Mouse (Mus musculus) left cerebral cortex, postnatal 36 days (tissue): Measurements from ENCODE around the gene Pum1. TPM values are rescaled to one million over a fixed set of nuclear protein-coding genes. Genes with fewer than 3 reads are reported as not detected.

ENCODE experiments used
- DNase-seq, 2 experiments: peaks; one replicate each; pipeline ENCODE4 v3.0.0; 2021 to 2022; ENCODE audit warnings: low spot score in 2 of 2, mixed read lengths in 1 of 2
- intact Hi-C: fragments of 180-260 bp; cut with DNase I; formaldehyde crosslinking; loops from one replicate; pipeline ENCODE4 v1.15.1; 2025
- total RNA-seq, 2 experiments: library from RNA; stranded (reverse); gene quantifications; 2 replicates each; pipeline ENCODE4 v1.2.3; 2021

Pum1 gene
- total RNA-seq, 2 experiments from 2014 or later: 100 to 125 TPM

- intact Hi-C loops: no loop called here
Measured at GRCm38 (mm10) chr4:130777647-130778046, 114.5 kb downstream of the Pum1 start.

DNA sequence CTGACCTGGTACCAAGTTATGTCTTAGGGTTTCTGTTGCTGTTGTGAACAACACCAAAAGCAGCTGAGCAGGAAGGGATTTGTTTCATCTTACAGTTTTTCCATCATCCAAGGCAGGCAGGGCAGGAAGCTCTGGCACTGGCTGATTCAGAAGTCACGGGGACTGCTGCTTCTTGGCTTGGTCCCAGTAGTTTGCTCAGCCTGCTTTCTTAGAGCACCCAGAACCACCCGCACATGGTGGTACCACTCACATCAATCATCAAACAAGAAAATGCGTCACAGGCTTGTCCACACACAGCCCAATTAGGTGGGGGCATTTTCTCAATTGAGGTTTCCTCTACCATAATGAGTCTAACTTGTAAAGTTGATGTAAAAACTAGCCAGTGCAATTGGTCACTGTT is 115.9 kb downstream of the Pum1 start:
- intact Hi-C loops: no loop called here
- DNase-seq: peak in 1 of 2 experiments; percentile 50

More at GRCm38 (mm10) chr4:130777647-130778046, 114.5 kb downstream of the Pum1 start:
- DNase-seq: no peak

GRCm38 (mm10) chr4:130782492-130782891 is 119.4 kb downstream of the Pum1 start:
- no peak for DNase-seq

DNA sequence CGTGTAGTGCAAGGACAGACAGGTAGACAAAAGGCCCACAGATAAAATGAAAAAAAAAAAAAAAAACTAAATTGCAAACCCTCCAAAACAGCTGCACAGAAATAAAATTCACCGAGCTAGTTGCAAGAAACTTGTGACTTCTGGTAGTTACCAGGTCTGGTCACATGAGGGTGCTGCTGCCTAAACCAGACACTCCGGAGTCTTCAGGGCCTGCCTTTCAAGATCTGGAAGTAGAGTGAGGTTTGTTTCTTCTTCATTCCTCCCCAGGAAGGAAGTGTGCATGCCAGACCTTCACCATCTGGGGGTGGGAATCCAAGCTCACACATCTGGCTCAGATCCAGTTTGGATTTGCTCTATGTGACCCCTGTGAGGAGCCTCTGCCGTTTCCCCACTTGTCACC is 121.6 kb downstream of the Pum1 start:
- peak; percentile 45 to 54 for DNase-seq
- intact Hi-C loops: no loop called here

More at GRCm38 (mm10) chr4:130782492-130782891, 119.4 kb downstream of the Pum1 start:
- intact Hi-C loops: loop anchor here (2.0 kb wide), 1 partner anchor 164 kb away; no protein-coding TSS in a partner anchor

DNA sequence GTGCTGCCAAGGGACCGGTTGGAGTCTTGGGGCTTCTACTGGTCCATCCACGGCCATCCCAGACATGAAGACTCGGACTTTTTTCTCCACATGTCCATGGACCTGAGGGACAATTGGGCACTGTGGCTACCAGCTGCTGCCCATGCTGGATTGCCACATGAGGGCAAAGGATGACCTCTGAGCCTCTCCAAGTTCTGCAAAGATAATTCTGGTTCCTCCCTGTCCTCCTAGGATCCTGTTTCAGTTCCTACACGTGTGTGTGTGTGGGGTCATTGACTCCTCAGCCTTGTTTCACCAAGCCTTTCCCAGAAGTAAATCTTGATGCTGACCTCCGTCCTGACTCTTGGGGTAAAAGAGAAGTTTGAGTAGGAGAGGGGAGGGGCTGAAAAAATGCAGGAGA is 124.4 kb downstream of the Pum1 start:
- intact Hi-C loops: no loop called here
- DNase-seq: no peak

DNA sequence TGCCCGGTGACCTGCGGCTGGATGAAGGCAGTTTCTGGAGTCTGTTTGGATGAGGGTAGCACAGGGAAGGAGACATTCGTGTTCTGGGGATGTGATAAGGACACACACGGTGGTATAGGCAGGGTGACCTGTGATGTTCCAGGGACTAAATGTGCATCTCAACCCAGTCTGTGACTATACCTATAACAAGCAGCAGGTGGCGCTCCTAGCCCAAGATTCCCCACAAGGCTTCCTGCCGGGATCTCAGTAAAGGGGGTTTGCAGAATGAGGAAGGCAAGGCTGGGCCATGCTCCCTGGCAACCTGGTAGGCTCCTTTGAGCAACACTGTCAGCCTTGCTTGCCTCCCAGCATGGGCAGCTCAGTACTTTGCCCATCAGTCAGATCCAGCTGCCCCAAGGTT is 127.1 kb downstream of the Pum1 start:
- intact Hi-C loops: loop anchor here (1.0 to 2.0 kb wide), 3 partner anchors 88 to 157 kb away; no protein-coding TSS in a partner anchor
- DNase-seq: peak; percentile 75 to 82

- no peak for DNase-seq
- intact Hi-C loops: loop anchor here (2.0 kb wide), 1 partner anchor 155 kb away; no protein-coding TSS in a partner anchor
Measured at GRCm38 (mm10) chr4:130791811-130792375, 128.8 kb downstream of the Pum1 start.

GRCm38 (mm10) chr4:130792376-130793179 is 129.5 kb downstream of the Pum1 start, which contains the start of gene Sdc3:
Gene Sdc3, plus strand, starts transcription at chr4:130792537.
- DNase-seq: peak in 1 of 2 experiments; percentile 68
- intact Hi-C loops: no loop called here

DNA sequence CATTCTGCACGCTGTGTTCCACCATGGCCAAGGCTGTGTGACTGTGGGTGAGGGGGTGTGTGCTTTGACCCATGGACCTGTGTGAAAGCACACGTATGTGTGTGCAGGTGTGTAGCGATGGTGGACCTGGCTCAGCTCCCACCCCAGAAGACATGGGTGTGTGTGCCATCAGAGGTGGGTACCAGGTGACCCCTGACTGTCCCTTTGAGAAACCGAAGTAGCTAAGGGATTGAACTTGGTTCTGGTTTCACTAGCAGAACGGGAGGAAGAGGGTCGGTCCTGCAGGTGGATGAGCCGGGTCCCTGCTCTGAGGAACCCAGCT is 130.0 kb downstream of the Pum1 start:
- no peak for DNase-seq
- intact Hi-C loops: no loop called here

DNA sequence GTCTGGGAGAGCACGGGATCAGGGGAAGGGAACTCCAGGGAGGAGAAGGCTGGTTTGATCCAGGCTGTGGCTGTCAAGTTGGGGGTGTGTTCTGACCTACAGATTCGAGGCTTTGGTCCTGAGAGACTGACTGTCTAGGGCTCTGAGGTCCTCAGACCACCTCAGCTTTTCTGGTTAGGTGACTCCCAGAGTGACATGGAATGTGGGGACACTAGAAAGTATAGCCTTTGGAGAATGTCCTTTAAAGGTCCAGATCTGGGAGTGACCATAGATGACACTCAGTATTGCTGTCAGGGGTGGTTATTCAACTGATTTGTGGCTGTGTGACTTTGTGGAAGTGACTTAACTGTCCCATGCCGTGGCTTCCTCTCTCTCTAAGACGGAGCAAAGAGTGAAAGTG is 131.7 kb downstream of the Pum1 start:
- intact Hi-C loops: no loop called here
- DNase-seq: no peak

- intact Hi-C loops: no loop called here
- no peak for DNase-seq
Measured at GRCm38 (mm10) chr4:130795970-130796369, 132.8 kb downstream of the Pum1 start.

GRCm38 (mm10) chr4:130797201-130798051 is 134.3 kb downstream of the Pum1 start:
- no peak for DNase-seq
- intact Hi-C loops: no loop called here

- DNase-seq: no peak
- intact Hi-C loops: no loop called here
Measured at GRCm38 (mm10) chr4:130798416-130798815, 135.3 kb downstream of the Pum1 start.

DNA sequence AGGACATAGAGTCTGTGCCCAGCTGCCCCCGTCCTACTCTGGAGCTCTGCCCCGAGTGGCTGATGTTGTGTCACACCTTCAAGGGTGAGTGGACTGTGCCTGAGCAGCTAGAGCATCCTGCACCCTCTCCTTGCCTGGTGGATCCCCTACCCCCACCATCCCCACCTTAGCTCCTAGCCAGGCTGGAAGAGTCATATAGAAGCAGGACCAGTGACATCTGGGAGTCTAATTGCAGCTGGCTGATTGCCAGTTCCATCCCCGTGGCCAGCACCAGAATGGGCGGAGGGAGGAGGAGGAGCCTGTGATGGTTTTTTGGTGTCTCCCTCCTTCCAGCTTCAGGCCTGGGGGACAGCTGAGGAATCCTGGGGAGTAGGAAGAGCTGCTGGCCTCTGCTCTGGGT is 136.0 kb downstream of the Pum1 start:
- intact Hi-C loops: no loop called here
- no peak for DNase-seq

DNA sequence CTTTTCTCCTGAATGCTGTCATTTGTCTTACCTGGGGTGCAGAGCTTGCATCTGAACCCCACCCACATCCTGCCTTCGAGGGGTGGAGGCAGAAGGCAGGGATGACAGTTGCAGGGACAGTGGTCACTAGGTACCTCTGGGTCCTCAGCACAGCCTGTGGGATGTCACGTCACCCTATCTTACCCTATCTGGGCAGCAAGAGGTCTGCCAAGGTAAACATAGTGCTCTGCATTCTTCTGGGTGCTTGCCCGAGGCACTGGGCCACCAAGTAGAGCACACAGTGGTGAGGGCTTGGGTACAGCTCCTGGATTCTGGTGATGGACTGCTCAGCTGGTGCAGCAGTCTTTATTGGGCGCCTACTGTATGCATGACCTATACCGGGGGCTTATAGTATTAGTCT is 136.5 kb downstream of the Pum1 start:
- intact Hi-C loops: no loop called here
- DNase-seq: no peak

DNA sequence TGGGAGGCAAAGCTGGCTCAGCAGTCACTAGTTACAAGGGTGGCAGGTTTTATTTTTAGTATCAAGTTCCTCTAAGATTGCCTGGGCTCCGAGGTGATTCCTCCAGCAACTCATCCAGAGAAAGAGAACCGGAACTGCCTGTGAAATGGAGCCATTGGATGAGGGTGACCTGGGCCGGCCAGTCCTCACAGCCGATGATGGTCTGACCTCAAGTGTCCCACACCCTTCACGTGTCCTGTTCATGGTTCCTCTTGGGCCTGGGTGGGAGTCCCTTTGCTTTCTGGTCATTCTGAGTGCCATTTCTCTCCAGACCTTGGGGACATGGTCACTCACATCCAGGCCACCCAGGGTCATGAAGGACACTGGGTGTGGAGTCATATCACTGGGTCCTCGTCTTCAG is 137.0 kb downstream of the Pum1 start:
- intact Hi-C loops: no loop called here
- no peak for DNase-seq

- no peak for DNase-seq
- intact Hi-C loops: no loop called here
Measured at GRCm38 (mm10) chr4:130801198-130801597, 138.1 kb downstream of the Pum1 start.

DNA sequence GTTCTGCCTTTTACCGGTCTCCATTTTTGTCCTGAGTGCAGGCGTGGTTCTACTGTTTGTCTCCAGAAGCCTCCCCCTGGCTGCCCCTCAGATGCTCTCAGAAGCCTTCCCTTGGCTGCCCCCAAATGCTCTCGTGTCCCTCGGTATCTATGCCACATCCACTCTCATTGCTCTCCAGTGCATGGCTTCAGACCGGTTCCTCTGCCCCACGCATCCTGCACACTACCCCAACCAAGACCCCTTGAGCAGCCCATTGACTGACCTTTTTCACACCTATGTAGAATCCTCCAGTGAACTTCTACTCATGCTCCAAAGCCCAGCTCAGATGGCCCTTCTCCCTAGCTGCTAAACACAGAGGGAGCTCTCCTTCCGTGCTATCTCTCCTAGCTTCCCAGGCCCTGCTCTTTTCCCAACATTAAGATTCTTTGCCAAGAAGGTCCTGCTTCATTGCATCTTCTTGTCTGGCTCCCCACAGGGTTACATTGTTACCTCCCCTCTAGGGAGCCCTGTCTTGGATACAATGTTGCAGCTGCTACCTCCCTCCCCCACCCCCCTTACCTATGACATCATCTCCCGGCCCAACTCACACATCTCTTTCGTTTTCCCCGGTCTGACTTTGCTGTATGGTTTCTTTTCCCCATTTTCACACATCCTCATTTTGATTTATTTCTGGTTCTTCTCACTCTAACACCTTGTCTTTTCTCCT is 138.7 kb downstream of the Pum1 start:
- DNase-seq: no peak
- intact Hi-C loops: no loop called here

DNA sequence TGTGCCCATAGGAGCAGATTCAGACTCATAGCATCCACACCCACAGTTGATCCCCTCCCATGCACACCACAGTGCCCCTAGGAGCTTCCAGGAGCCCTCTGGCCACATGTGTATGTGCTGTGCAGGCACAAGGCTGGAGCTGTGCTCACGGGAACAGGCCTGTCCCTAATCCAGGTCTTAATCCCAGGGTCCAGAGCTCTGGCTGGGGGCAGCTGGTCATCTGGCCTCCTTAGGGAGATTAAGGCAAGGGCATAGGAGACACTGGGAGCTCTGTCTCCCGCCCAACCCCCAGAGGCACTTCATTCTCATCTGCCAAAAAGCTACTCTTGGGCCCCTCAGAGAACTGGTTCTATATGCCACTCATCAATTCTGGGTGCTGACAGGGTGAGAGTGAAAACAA is 140.5 kb downstream of the Pum1 start:
- no peak for DNase-seq
- intact Hi-C loops: no loop called here

DNA sequence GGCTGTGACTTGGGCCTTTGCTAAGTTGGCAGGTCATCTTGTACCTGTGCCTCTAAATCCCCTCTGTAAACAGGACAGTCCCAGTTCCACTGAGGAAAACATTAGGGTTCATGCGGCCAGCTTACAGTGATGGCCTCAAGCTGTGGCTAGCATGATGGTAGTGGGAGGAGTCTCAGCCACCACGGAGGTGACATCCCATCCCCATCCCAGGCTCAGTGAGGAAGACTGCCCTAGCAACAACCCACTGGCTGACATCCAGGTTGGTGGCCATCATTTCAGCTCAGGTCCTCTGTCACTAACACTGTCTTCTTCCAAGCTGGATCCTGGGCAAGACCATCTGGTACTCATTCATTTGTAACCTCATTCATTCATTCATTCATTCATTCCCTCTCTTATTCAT is 141.2 kb downstream of the Pum1 start:
- intact Hi-C loops: no loop called here
- DNase-seq: no peak
